In the genomic region with DNA sequence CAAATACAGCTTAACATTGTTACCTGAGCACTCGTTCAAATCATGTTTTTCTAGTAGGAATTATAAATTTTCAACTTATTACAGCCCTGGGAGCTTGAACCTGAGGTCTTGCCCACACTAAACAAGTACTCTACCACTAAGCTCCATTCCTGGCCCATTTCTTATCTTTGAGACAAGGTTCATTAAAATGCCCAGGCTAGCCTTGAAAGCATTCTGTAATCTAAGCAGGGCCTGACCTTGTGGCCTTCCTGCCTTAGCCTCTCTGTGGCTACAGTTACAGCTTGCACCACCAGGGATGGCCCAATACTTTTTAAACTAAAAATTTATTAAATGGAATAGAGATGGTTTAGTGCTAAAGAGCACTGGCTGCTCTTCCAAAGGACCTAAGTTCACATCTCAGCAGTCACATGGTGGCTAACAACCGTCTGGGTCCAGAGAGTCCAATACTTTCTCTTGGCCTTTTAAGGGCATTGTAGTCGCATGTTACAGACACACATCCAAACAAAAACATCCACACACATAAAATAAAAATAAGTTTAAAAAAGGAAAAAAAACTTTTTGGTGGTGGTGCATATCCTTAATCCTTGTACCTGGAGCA, we compare ENCODE assay signal across 26 mouse cellular contexts. TPM values are rescaled to one million over a fixed set of nuclear protein-coding genes. Genes with fewer than 3 reads are reported as not detected.
DNase-seq lines count a peak whose midpoint lies in the region; ATAC-seq and TF ChIP-seq lines count a peak whose summit lies in the region.
"Had no signal": no experiment of that assay in that cellular context is flagged by ENCODE, and none has a peak within 500 bp of the region (broad histone marks: within the 10 kb centered on the region; RNA-seq: fewer than 3 reads in every experiment).

No protein-coding gene starts in this region.

- no peaks in the 10 kb centered on the region for H3K9me3 ChIP-seq in kidney, embryonic 15.5 days (replicated peaks)
- H3K9me3 ChIP-seq: embryonic facial prominence, embryonic 12.5 days; heart, embryonic 15.5 days; hindbrain, embryonic 13.5 days; liver, embryonic 13.5 days had no signal

- H3K36me3 ChIP-seq in kidney, adult 2 months (ENCODE audit: control insufficient read depth, insufficient read depth, low read length), result no peaks in the 10 kb centered on the region
- no peaks in the 10 kb centered on the region for H3K36me3 ChIP-seq in kidney, embryonic 15.5 days
- H3K36me3 ChIP-seq in spleen, adult 2 months (ENCODE audit: control insufficient read depth, insufficient read depth, low read length), result no peaks in the 10 kb centered on the region
- H3K36me3 ChIP-seq: embryonic facial prominence, embryonic 12.5 days; heart, embryonic 15.5 days; hindbrain, embryonic 13.5 days had no signal

- WGBS in kidney, adult 2 months, result 56% methylated on average over 3 of the region's 3 CpGs
- 81% methylated on average over 3 of the region's 3 CpGs for WGBS in kidney, embryonic 15.5 days
- 87% methylated on average over 3 of the region's 3 CpGs for WGBS in spleen, adult 2 months

- peaks cover 7% of the 10 kb centered on the region; the same call in 1 of the 2 replicates for H3K4me1 ChIP-seq in kidney, adult 2 months (ENCODE audit: control insufficient read depth, insufficient read depth, low read length)
- H3K4me1 ChIP-seq in kidney, embryonic 15.5 days, result peaks cover 4% of the 10 kb centered on the region; the same call in 1 of the 2 replicates
- peaks cover 26% of the 10 kb centered on the region; the same call in 1 of the 2 replicates for H3K4me1 ChIP-seq in spleen, adult 2 months (ENCODE audit: control insufficient read depth, insufficient read depth, insufficient read length)
- H3K4me1 ChIP-seq: embryonic facial prominence, embryonic 12.5 days; hindbrain, embryonic 13.5 days had no signal

- no peak for ATAC-seq in kidney, embryonic 15.5 days (replicated peaks; ENCODE audit: low FRiP score)
- ATAC-seq: forebrain, embryonic 14.5 days; intestine, embryonic 16.5 days; midbrain, embryonic 16.5 days had no signal

- H3K9ac ChIP-seq in kidney, embryonic 15.5 days, result no peak overlapping the region
- H3K9ac ChIP-seq: embryonic facial prominence, embryonic 12.5 days; heart, embryonic 15.5 days; hindbrain, embryonic 13.5 days; liver, embryonic 13.5 days had no signal

- no peaks in the 10 kb centered on the region for H3K27me3 ChIP-seq in kidney, adult 2 months (replicated peaks; ENCODE audit: control insufficient read depth, insufficient read depth, low read length)
- H3K27me3 ChIP-seq in kidney, embryonic 15.5 days, result no peaks in the 10 kb centered on the region
- no peaks in the 10 kb centered on the region for H3K27me3 ChIP-seq in spleen, adult 2 months (ENCODE audit: control insufficient read depth, insufficient read depth, low read length)
- H3K27me3 ChIP-seq: embryonic facial prominence, embryonic 12.5 days; heart, embryonic 15.5 days; hindbrain, embryonic 13.5 days; liver, embryonic 13.5 days had no signal

- no peak overlapping the region for H3K4me3 ChIP-seq in kidney, adult 2 months (ENCODE audit: insufficient read depth, low read depth, low read length)
- H3K4me3 ChIP-seq in kidney, embryonic 15.5 days (replicated peaks), result no peak overlapping the region
- no peak overlapping the region for H3K4me3 ChIP-seq in spleen, adult 2 months (ENCODE audit: extremely low read depth, insufficient read depth, insufficient read length)
- H3K4me3 ChIP-seq: embryonic facial prominence, embryonic 12.5 days; heart, embryonic 15.5 days; hindbrain, embryonic 13.5 days; liver, embryonic 13.5 days had no signal

- TF ChIP-seq CTCF in kidney, adult 2 months (conservative IDR thresholded peaks at IDR 0.05; ENCODE audit: insufficient read depth, insufficient read length, low read depth, low read length), result no peak
- TF ChIP-seq CTCF in spleen, adult 2 months (IDR thresholded peaks at IDR 0.05; ENCODE audit: extremely low read depth, insufficient read depth, insufficient read length, insufficient replicate concordance), result no peak

- DNase-seq in adrenal gland, postnatal 36 days, result peak; percentile 28 to 32
- DNase-seq in adrenal gland, postnatal 4 days (ENCODE audit: low spot score in 2 of 2), result no peak
- peak; percentile 68 for DNase-seq in kidney, adult 2 months
- DNase-seq in spleen, adult 2 months (ENCODE audit: low read depth in 1 of 2, low spot score in 2 of 2), result no peak
- DNase-seq in spleen, postnatal 14 days (ENCODE audit: low spot score in 2 of 2), result no peak
- DNase-seq in frontal cortex, adult 2 months (ENCODE audit: extremely low spot score in 1 of 2, low spot score in 1 of 2), result no peak
- DNase-seq: B cell, adult 2 months; embryo, embryonic 11 days; heart, postnatal 36 days; layer of hippocampus, postnatal 36 days; liver, embryonic 13.5 days; lung, adult 2 months; lung, postnatal 10 days; right cerebral cortex, postnatal 25 days; thymus, adult 18-20 months; thymus, postnatal 36 days had no signal

- no peak for TF ChIP-seq POLR2A in kidney, adult 2 months (IDR thresholded peaks at IDR 0.05; ENCODE audit: low read depth, low read length)
- TF ChIP-seq POLR2A in spleen, adult 2 months (IDR thresholded peaks at IDR 0.05; ENCODE audit: low read depth, low read length), result no peak

- H3K4me2 ChIP-seq in kidney, embryonic 15.5 days, result no peak overlapping the region
- H3K4me2 ChIP-seq: embryonic facial prominence, embryonic 12.5 days; heart, embryonic 15.5 days; hindbrain, embryonic 13.5 days; liver, embryonic 13.5 days; midbrain, embryonic 11.5 days had no signal

- H3K27ac ChIP-seq in kidney, adult 2 months (ENCODE audit: insufficient read depth, low read depth, low read length), result no peak overlapping the region
- no peak overlapping the region for H3K27ac ChIP-seq in kidney, embryonic 15.5 days
- H3K27ac ChIP-seq in spleen, adult 2 months (ENCODE audit: insufficient read depth, low read length), result 0 out of 2 replicates have a peak overlapping the region, but pooled peaks have one; percentile 38
- H3K27ac ChIP-seq: embryonic facial prominence, embryonic 12.5 days; heart, embryonic 15.5 days; hindbrain, embryonic 13.5 days; liver, embryonic 13.5 days; stomach, postnatal 0 days had no signal

RNA-seq across cellular contexts. Expression of a gene that starts 10.6 kb away (rescaled TPM):
- 10 to 100 TPM; 42.2 to 51.1 TPM for total RNA-seq in adrenal gland, postnatal 36 days (2021)
- 10 to 100 TPM; 62.5 to 72.1 TPM for total RNA-seq in adrenal gland, postnatal 4 days (2021)
- polyA plus RNA-seq in kidney, adult 2 months (2012; rRNA removed), result 9.1 and 10.9 TPM in 2 replicates
- 95.3 and 96.5 TPM in 2 replicates for polyA plus RNA-seq in kidney, embryonic 15.5 days (2015; fragmentation: Nextera tagmentation; extraction: Ambion mirVana)
- polyA plus RNA-seq in spleen, adult 2 months (2012; rRNA removed), result 10.2 and 12.5 TPM in 2 replicates
- polyA plus RNA-seq in frontal cortex, adult 2 months (2012; rRNA removed), result 21.5 and 22.1 TPM in 2 replicates

RNA-seq across cellular contexts. Expression of a gene that starts 23.3 kb away (rescaled TPM):
- total RNA-seq in adrenal gland, postnatal 36 days (2021), result 1 to 10 TPM; 8.4 to 9.6 TPM
- total RNA-seq in adrenal gland, postnatal 4 days (2021), result 10 to 100 TPM in 1 of 2 experiments, 1 to 10 TPM in 1; 9.4 to 14.6 TPM
- polyA plus RNA-seq in kidney, adult 2 months (2012; rRNA removed), result 1.5 and 1.8 TPM in 2 replicates
- polyA plus RNA-seq in kidney, embryonic 15.5 days (2015; fragmentation: Nextera tagmentation; extraction: Ambion mirVana), result 0.15 and 0.44 TPM in 2 replicates
- polyA plus RNA-seq in spleen, adult 2 months (2012; rRNA removed), result 0.14 TPM in 2 replicates
- 0.40 and 0.42 TPM in 2 replicates for polyA plus RNA-seq in frontal cortex, adult 2 months (2012; rRNA removed)
- total RNA-seq: neutrophil, adult 5-6 weeks had no signal
- polyA plus RNA-seq: forebrain, embryonic 14.5 days; heart, embryonic 15.5 days had no signal

Comparison
In these comparisons a context has a peak if more than half of its experiments do, and no peak if none do; other contexts are left out.
1. DNase-seq: peak in adrenal gland, postnatal 36 days (2 of 2) and kidney, adult 2 months (single experiment); none in adrenal gland, postnatal 4 days (0 of 2), spleen, adult 2 months (0 of 2), spleen, postnatal 14 days (0 of 2) and frontal cortex, adult 2 months (0 of 2).